In genomic region chr17:87502388-87503369, GRCm38 (mm10) we compare ENCODE assay signal across 7 mouse cellular contexts. TPM values are rescaled to one million over a fixed set of nuclear protein-coding genes. Genes with fewer than 3 reads are reported as not detected.
DNase-seq lines count a peak whose midpoint lies in the region; ATAC-seq and TF ChIP-seq lines count a peak whose summit lies in the region.

No protein-coding gene starts in this region.

- TF ChIP-seq CTCF in lung, postnatal 0 days (IDR thresholded peaks at IDR 0.05), result no peak
- no peak for TF ChIP-seq CTCF in lung, adult 2 months (IDR thresholded peaks at IDR 0.05; ENCODE audit: insufficient read depth, low read length)

- H3K36me3 ChIP-seq in lung, postnatal 0 days (ENCODE audit: insufficient read depth, low read length), result no peaks in the 10 kb centered on the region
- no peaks in the 10 kb centered on the region for H3K36me3 ChIP-seq in forebrain, embryonic 14.5 days (ENCODE audit: control insufficient read depth, insufficient read depth, low read length)
- no peaks in the 10 kb centered on the region for H3K36me3 ChIP-seq in limb, embryonic 14.5 days (ENCODE audit: control insufficient read depth, insufficient read depth, low read length)

- no peak overlapping the region for H3K4me3 ChIP-seq in lung, postnatal 0 days (ENCODE audit: low read depth, low read length)
- no peak overlapping the region for H3K4me3 ChIP-seq in forebrain, embryonic 14.5 days (ENCODE audit: low read depth, low read length)
- H3K4me3 ChIP-seq in limb, embryonic 14.5 days (replicated peaks; ENCODE audit: low read length), result no peak overlapping the region
- H3K4me3 ChIP-seq in lung, adult 2 months (replicated peaks; ENCODE audit: extremely low read depth, low read depth, low read length), result no peak overlapping the region

- ATAC-seq in lung, postnatal 0 days, result no peak
- peak; percentile 83; the same call in 1 of the 2 replicates for ATAC-seq in forebrain, embryonic 14.5 days
- no peak for ATAC-seq in limb, embryonic 14.5 days (ENCODE audit: low FRiP score, low read depth)

- H3K9me3 ChIP-seq in lung, postnatal 0 days (ENCODE audit: low read length), result no peaks in the 10 kb centered on the region
- H3K9me3 ChIP-seq in forebrain, embryonic 14.5 days (replicated peaks; ENCODE audit: control insufficient read depth, low read length), result no peaks in the 10 kb centered on the region
- no peaks in the 10 kb centered on the region for H3K9me3 ChIP-seq in limb, embryonic 14.5 days (ENCODE audit: control insufficient read depth, low read length)

- H3K4me1 ChIP-seq in lung, postnatal 0 days (ENCODE audit: insufficient read depth, low read depth, low read length), result peaks cover 5% of the 10 kb centered on the region; the same call in 1 of the 2 replicates
- H3K4me1 ChIP-seq in forebrain, embryonic 14.5 days (ENCODE audit: control insufficient read depth, insufficient read depth, low read length), result peaks cover 8% of the 10 kb centered on the region; the same call in 1 of the 2 replicates
- H3K4me1 ChIP-seq in limb, embryonic 14.5 days (ENCODE audit: control insufficient read depth, insufficient read depth, low read length), result peaks cover 14% of the 10 kb centered on the region
- peaks cover 6% of the 10 kb centered on the region; the same call in 1 of the 2 replicates for H3K4me1 ChIP-seq in lung, adult 2 months (ENCODE audit: control insufficient read depth, insufficient read depth, low read length)

- TF ChIP-seq POLR2A in limb, embryonic 14.5 days (IDR thresholded peaks at IDR 0.05; ENCODE audit: borderline replicate concordance, extremely low read depth, insufficient read depth, insufficient read length), result no peak
- no peak for TF ChIP-seq POLR2A in lung, adult 2 months (IDR thresholded peaks at IDR 0.05; ENCODE audit: borderline replicate concordance, extremely low read depth, low read depth, low read length)

- no peak for DNase-seq in lung, postnatal 0 days (ENCODE audit: low spot score)
- no peak for DNase-seq in lung, postnatal 14 days
- DNase-seq in forebrain, embryonic 14.5 days (ENCODE audit: low spot score), result peak; percentile 62
- DNase-seq in limb, embryonic 14.5 days (ENCODE audit: low spot score), result no peak
- DNase-seq in thymus, postnatal 25 days, result peak; percentile 25
- DNase-seq in left cerebral cortex, adult 9 months (ENCODE audit: low spot score in 2 of 2), result no peak
- no peak for DNase-seq in lung, adult 2 months

- 23% methylated on average over 11 of the region's 14 CpGs for WGBS in lung, postnatal 0 days
- 26% methylated on average over 12 of the region's 14 CpGs for WGBS in forebrain, embryonic 14.5 days
- WGBS in limb, embryonic 14.5 days, result 10% methylated on average over 12 of the region's 14 CpGs
- 23% methylated on average over 13 of the region's 14 CpGs for WGBS in lung, adult 2 months

- H3K4me2 ChIP-seq in lung, postnatal 0 days (replicated peaks; ENCODE audit: low read depth, low read length), result no peak overlapping the region
- H3K4me2 ChIP-seq in forebrain, embryonic 14.5 days (ENCODE audit: low read length), result no peak overlapping the region
- no peak overlapping the region for H3K4me2 ChIP-seq in limb, embryonic 14.5 days (replicated peaks; ENCODE audit: low read depth, low read length, severe bottlenecking)

- peak overlapping the region; percentile 47; the same call in 1 of the 2 replicates for H3K27ac ChIP-seq in lung, postnatal 0 days (ENCODE audit: low read length)
- H3K27ac ChIP-seq in forebrain, embryonic 14.5 days (ENCODE audit: low read depth, low read length), result no peak overlapping the region
- peak overlapping the region; percentile 67 for H3K27ac ChIP-seq in limb, embryonic 14.5 days (replicated peaks; ENCODE audit: low read depth, low read length)

- no peak for TF ChIP-seq EP300 in lung, postnatal 0 days (IDR thresholded peaks at IDR 0.05)

- no peaks in the 10 kb centered on the region for H3K27me3 ChIP-seq in lung, postnatal 0 days (replicated peaks; ENCODE audit: insufficient read depth, low read length)
- no peaks in the 10 kb centered on the region for H3K27me3 ChIP-seq in forebrain, embryonic 14.5 days (replicated peaks; ENCODE audit: control insufficient read depth, insufficient read depth, low read length)
- no peaks in the 10 kb centered on the region for H3K27me3 ChIP-seq in limb, embryonic 14.5 days (ENCODE audit: control insufficient read depth, insufficient read depth, low read length)

- H3K9ac ChIP-seq in lung, postnatal 0 days (replicated peaks; ENCODE audit: low read depth), result no peak overlapping the region
- H3K9ac ChIP-seq in forebrain, embryonic 14.5 days (ENCODE audit: low read length), result no peak overlapping the region
- H3K9ac ChIP-seq in limb, embryonic 14.5 days (ENCODE audit: low read depth, low read length, severe bottlenecking), result peak overlapping the region; percentile 36; the same call in 1 of the 2 replicates

RNA-seq across cellular contexts. Expression of gene Calm2, which starts 55.9 kb away (rescaled TPM):
- polyA plus RNA-seq in lung, postnatal 0 days (2015; fragmentation: Nextera tagmentation; extraction: Ambion mirVana), result 867 and 887 TPM in 2 replicates
- polyA plus RNA-seq in forebrain, embryonic 14.5 days (2014; fragmentation: Nextera tagmentation; extraction: Ambion mirVana), result 2,068 and 2,124 TPM in 2 replicates
- polyA plus RNA-seq in limb, embryonic 14.5 days (2012; rRNA removed), result 385 and 537 TPM in 2 replicates
- polyA plus RNA-seq in limb, embryonic 14.5 days (2014; fragmentation: Nextera tagmentation; extraction: Ambion mirVana), result 933 and 956 TPM in 2 replicates
- 38.8 and 85.2 TPM in 2 replicates for polyA plus RNA-seq in lung, adult 2 months (2012; rRNA removed)

Comparison
In these comparisons a context has a peak if more than half of its experiments do, and no peak if none do; other contexts are left out.
1. DNase-seq: peak in forebrain, embryonic 14.5 days (single experiment) and thymus, postnatal 25 days (single experiment); none in lung, postnatal 0 days (single experiment), lung, postnatal 14 days (single experiment), limb, embryonic 14.5 days (single experiment), left cerebral cortex, adult 9 months (0 of 2) and lung, adult 2 months (single experiment).